Mouse (Mus musculus) C2C12 (cell line): ENCODE measurements around the gene Atg10. TPM values are rescaled to one million over a fixed set of nuclear protein-coding genes. Genes with fewer than 3 reads are reported as not detected.
A peak's percentile ranks its signal among the peaks of the same experiment; 100 is the strongest.

ENCODE experiments used
- H3K27me3 ChIP-seq: one replicate; pipeline ENCODE4 v1.6.1; 2011; ENCODE audit not compliant: control insufficient read depth, insufficient read depth, insufficient read length
- H3K36me3 ChIP-seq: one replicate; pipeline ENCODE4 v1.6.1; 2011; ENCODE audit not compliant: control insufficient read depth, insufficient read depth
- H3K4me3 ChIP-seq: one replicate; pipeline ENCODE4 v1.5.1; 2011; ENCODE audit warnings: mild to moderate bottlenecking, control low read depth; ENCODE audit not compliant: poor library complexity, insufficient read depth, severe bottlenecking
- H3K79me2 ChIP-seq: one replicate; pipeline ENCODE4 v1.6.1; 2011; ENCODE audit not compliant: control insufficient read depth, insufficient read depth
- H3K79me3 ChIP-seq: one replicate; pipeline ENCODE4 v1.6.1; 2011; ENCODE audit warnings: low read depth, control low read depth
- H3ac ChIP-seq: one replicate; pipeline ENCODE3; 2011; ENCODE audit warnings: low read depth; ENCODE audit not compliant: control insufficient read depth, insufficient read length
- CEBPB ChIP-seq: IDR thresholded peaks from one replicate; pipeline ENCODE4 v1.6.1; 2011; ENCODE audit warnings: low read depth, mild to moderate bottlenecking, control low read depth, moderate library complexity
- CTCF ChIP-seq: IDR thresholded peaks from one replicate; pipeline ENCODE4 v1.5.1; 2011; ENCODE audit not compliant: control insufficient read depth, insufficient read depth, insufficient read length
- FOSL1 ChIP-seq: IDR thresholded peaks from one replicate; pipeline ENCODE4 v1.8.0; 2011; ENCODE audit warnings: mild to moderate bottlenecking, low read length; ENCODE audit not compliant: poor library complexity, insufficient read depth, severe bottlenecking
- MAX ChIP-seq: IDR thresholded peaks from one replicate; pipeline ENCODE4 v1.6.1; 2011; ENCODE audit warnings: mild to moderate bottlenecking, control low read depth
- MYOD1 ChIP-seq: IDR thresholded peaks from one replicate; pipeline ENCODE4 v1.6.1; 2011; ENCODE audit warnings: low read depth; ENCODE audit not compliant: control insufficient read depth, insufficient read length
- MYOG ChIP-seq: IDR thresholded peaks from one replicate; pipeline ENCODE4 v1.6.1; 2011; ENCODE audit not compliant: control insufficient read depth, insufficient read length; ENCODE audit errors: extremely low read depth
- USF1 ChIP-seq: IDR thresholded peaks from one replicate; pipeline ENCODE4 v1.6.1; 2011; ENCODE audit warnings: low read depth, mild to moderate bottlenecking, control low read depth, moderate library complexity
- polyA plus RNA-seq: library from polyadenylated mRNA; unstranded; fragments of >200 nt; fragmentation: generic; extraction: Trizol; gene quantifications from one replicate; pipeline ENCODE4 v1.2.1, GENCODE M21; 2012; ENCODE audit warnings: missing spikeins

The Atg10 gene
- polyA plus RNA-seq, 1 experiment, result 2.5 TPM

DNA sequence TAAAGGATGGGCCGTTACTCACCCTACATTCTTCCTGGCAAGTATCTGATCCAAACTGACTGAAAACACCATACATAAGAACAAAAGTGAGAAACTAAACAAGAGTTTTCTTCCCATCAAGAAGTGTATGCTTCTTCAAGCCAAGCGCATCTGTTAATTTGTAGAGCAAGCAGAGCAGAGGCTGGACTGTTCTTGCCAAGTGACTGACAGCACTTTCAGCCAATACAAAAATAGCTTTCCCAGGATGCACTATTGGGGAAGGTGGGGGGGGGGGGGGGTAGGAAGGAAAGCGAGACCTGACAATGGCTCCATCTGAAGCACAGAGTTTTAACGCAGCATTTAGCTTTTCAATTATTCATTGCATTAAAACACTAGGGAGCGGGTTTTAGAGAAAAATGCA lies 318.6 kb downstream of the Atg10 start, which contains the start of gene Atp6ap1l:
Atp6ap1l (minus strand) TSS at position 180 of the 400 bp plus-strand sequence.
- Histone ChIP-seq H3K36me3 (no peaks in the 10 kb centered on the region), H3K79me3 (no peaks in the 10 kb centered on the region), H3K79me2 (no peaks in the 10 kb centered on the region), H3K27me3 (no peaks in the 10 kb centered on the region), H3ac (no peak within 1 kb of the TSS), H3K4me3 (no peak within 1 kb of the TSS)
- TF ChIP-seq CTCF, result no peak
- no peak for TF ChIP-seq FOSL1
- no peak for TF ChIP-seq USF1
- no peak for TF ChIP-seq MAX
- TF ChIP-seq MYOD1, result no peak
- TF ChIP-seq MYOG, result no peak
- no peak for TF ChIP-seq CEBPB

DNA sequence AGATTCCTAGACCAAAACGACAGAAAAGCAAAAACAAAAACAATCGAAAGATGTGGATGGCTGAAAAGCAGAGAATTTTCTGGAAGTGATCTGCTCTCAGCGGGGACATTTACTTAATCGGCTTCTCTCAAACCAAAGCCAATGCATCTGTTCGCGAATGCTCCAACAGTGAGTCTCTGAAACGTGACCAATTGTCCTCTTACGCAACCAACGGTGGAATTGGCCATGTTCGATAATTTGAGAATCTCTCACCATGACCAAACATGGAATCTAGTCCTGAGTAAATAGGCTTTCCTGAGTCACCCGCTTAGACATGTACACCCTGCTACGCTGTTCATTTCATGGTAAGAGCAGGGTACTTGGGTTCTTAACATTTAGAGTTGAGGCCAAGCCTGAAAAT lies 326.9 kb downstream of the Atg10 start:
- no peak overlapping the region for H3K4me3 ChIP-seq
- H3K79me3 ChIP-seq, result no peaks in the 10 kb centered on the region
- no peaks in the 10 kb centered on the region for H3K27me3 ChIP-seq
- no peaks in the 10 kb centered on the region for H3K36me3 ChIP-seq
- no peaks in the 10 kb centered on the region for H3K79me2 ChIP-seq
- TF ChIP-seq MYOG, result no peak
- no peak for TF ChIP-seq MYOD1
- TF ChIP-seq CEBPB, result peak; percentile 26
- no peak overlapping the region for H3ac ChIP-seq

DNA sequence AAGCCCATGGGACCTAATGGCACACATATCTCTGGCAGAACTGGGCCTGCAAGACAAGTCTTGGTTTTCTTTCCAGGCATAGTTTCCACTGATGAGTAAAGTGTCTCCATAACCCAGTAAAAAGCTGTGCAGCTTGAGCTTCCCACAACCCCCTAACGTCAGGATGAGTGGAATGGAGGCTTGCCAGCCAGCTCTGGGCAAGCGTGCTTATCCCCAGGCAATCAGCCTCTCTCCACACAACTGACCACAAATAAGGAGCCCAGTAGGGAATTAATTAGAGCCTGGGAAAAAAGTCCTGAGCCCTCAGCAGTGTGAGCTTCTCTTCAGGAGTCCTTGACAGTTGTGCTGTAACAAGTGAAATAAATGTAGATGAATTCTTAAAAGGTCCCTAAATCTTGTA lies 327.7 kb downstream of the Atg10 start:
- Histone ChIP-seq H3K27me3 (no peaks in the 10 kb centered on the region), H3K36me3 (no peaks in the 10 kb centered on the region), H3K79me3 (no peaks in the 10 kb centered on the region), H3K79me2 (no peaks in the 10 kb centered on the region), H3K4me3 (no peak overlapping the region), H3ac (no peak overlapping the region)
- no peak for TF ChIP-seq FOSL1
- no peak for TF ChIP-seq MYOD1

DNA sequence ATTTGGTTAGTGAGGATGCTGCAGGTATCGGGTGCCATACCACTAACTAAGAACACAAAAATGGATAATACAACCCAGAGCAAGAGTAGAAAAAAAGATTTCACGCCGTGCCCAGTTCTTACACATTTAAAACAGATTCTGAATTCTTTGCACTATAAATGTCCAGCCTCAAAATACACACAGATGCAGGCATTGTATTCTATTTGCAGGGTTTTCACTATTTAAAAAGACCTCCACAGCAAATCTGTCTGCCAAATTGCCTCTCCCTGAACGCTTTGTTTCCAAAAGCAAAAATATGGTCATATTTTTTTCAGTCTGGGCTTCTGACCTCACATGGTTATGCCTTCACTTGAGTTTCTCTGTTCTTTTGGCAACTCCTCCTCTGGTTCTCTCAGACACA lies 328.9 kb downstream of the Atg10 start:
- no peak for TF ChIP-seq FOSL1
- no peak for TF ChIP-seq MAX
- no peak for TF ChIP-seq MYOG
- no peak for TF ChIP-seq MYOD1
- no peak for TF ChIP-seq CTCF
- TF ChIP-seq USF1, result no peak
- no peak for TF ChIP-seq CEBPB
- no peaks in the 10 kb centered on the region for H3K79me2 ChIP-seq
- no peaks in the 10 kb centered on the region for H3K36me3 ChIP-seq
- no peaks in the 10 kb centered on the region for H3K79me3 ChIP-seq
- no peak overlapping the region for H3ac ChIP-seq
- no peak overlapping the region for H3K4me3 ChIP-seq
- no peaks in the 10 kb centered on the region for H3K27me3 ChIP-seq

DNA sequence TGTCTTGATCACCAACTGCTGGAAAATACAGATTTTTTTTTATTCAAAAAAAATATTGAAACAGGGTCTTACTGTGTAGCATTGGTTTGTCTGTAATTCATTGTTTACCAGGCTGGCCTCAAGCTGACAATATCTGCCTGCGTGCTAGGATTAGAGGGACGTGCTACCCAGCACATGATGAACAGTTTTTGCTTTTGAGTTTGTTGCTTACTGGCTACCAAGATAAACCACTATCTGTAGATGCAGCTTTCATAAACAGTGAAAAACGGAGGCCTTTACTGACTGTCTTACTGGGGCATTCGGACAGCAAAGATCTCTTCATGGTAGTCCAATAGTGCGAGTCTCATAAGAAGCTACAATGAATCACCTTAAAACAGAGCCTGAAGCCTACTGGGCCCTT lies 333.7 kb downstream of the Atg10 start:
- H3K27me3 ChIP-seq, result no peaks in the 10 kb centered on the region
- H3K79me3 ChIP-seq, result no peaks in the 10 kb centered on the region
- H3K79me2 ChIP-seq, result no peaks in the 10 kb centered on the region
- no peak overlapping the region for H3K4me3 ChIP-seq
- H3K36me3 ChIP-seq, result no peaks in the 10 kb centered on the region
- TF ChIP-seq USF1, result no peak
- no peak for TF ChIP-seq MAX
- no peak for TF ChIP-seq CTCF
- no peak for TF ChIP-seq MYOG
- no peak for TF ChIP-seq FOSL1
- no peak for TF ChIP-seq CEBPB
- TF ChIP-seq MYOD1, result no peak
- H3ac ChIP-seq, result no peak overlapping the region

DNA sequence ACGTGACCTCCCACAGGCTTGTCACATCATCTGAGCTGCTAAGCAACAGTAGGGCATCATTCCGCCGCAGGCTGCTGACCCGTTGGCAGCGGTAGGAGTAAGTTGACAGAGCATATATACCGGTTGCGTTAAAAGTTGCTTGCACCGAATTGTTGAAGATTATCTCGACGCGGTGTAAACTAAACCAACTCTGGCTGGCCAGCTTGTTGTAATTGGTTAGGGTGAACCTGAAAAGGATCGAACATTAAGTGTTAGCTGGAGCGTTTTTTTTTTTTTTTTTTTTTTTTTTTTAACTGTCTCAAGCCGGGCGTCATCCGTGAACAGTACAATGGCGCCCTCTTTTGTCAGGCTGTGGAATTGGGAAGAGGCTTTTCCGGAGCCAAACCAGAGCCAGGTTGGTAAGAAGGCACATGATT lies 337.2 kb downstream of the Atg10 start:
- H3K79me2 ChIP-seq, result no peaks in the 10 kb centered on the region
- no peaks in the 10 kb centered on the region for H3K79me3 ChIP-seq
- no peak overlapping the region for H3K4me3 ChIP-seq
- TF ChIP-seq USF1 (no peak), CTCF (peak; percentile 48)
- no peaks in the 10 kb centered on the region for H3K27me3 ChIP-seq
- no peak overlapping the region for H3ac ChIP-seq
- H3K36me3 ChIP-seq, result no peaks in the 10 kb centered on the region
